Mouse (Mus musculus) kidney, embryonic 16.5 days (tissue): ENCODE measurements at regions not wholly inside any gene's neighbourhood (a gene's known extent, or its start where the extent isn't known, plus 50 kb on each side); places are given as distances from the start of the nearest gene placed in this dataset.
A peak's percentile ranks its signal among the peaks of the same experiment; 100 is the strongest.

Experiments used
- ATAC-seq: fragments of 200-750 bp; cut with Nextera tagmentation; 2 replicates; pipeline ENCODE4 v1.8.0; 2017; ENCODE audit warnings: moderate TSS enrichment; ENCODE audit not compliant: low FRiP score, low TSS enrichment
- H3K27ac ChIP-seq: fragments of 300-500 bp; sonication (generic); 2 replicates; pipeline ENCODE4 v1.5.1; 2014; ENCODE audit warnings: low read length
- H3K27me3 ChIP-seq: fragments of 300-500 bp; sonication (generic); 2 replicates; pipeline ENCODE4 v1.6.1; 2014; ENCODE audit warnings: low read length, control low read depth, mixed read lengths; ENCODE audit not compliant: insufficient read depth
- H3K36me3 ChIP-seq: fragments of 300-500 bp; sonication (generic); 2 replicates; pipeline ENCODE4 v1.6.1; 2014; ENCODE audit warnings: low read length, control low read depth, mixed read lengths; ENCODE audit not compliant: insufficient read depth
- H3K4me1 ChIP-seq: fragments of 300-500 bp; sonication (generic); 2 replicates; pipeline ENCODE4 v1.6.1; 2014; ENCODE audit warnings: low read length, control low read depth, mixed read lengths; ENCODE audit not compliant: insufficient read depth
- H3K4me2 ChIP-seq: fragments of 300-500 bp; sonication (generic); replicated peaks from 2 replicates; pipeline ENCODE4 v1.6.1; 2014; ENCODE audit warnings: low read depth, low read length
- H3K4me3 ChIP-seq: fragments of 300-500 bp; sonication (generic); 2 replicates; pipeline ENCODE4 v1.5.1; 2014; ENCODE audit warnings: mild to moderate bottlenecking, low read length
- H3K9ac ChIP-seq: fragments of 300-500 bp; sonication (generic); replicated peaks from 2 replicates; pipeline ENCODE4 v1.6.1; 2014; ENCODE audit warnings: low read length
- H3K9me3 ChIP-seq: fragments of 300-500 bp; sonication (generic); 2 replicates; pipeline ENCODE4 v1.6.1; 2016; ENCODE audit warnings: low read length, control low read depth
- WGBS: fragments of 180-500 bp; shearing (Covaris S2); extraction: QIAGEN DNeasy Blood & Tissue Kit; methylation state at CpG from one replicate; pipeline ENCODE4 v1.1.7; 2014; 5-methylcytosine and 5-hydroxymethylcytosine counted together

- 76% methylated on average over 4 of the region's 4 CpGs for WGBS
- Histone ChIP-seq H3K4me1 (no peaks in the 10 kb centered on the region), H3K27ac (no peak overlapping the region), H3K27me3 (no peaks in the 10 kb centered on the region), H3K9me3 (no peaks in the 10 kb centered on the region), H3K36me3 (no peaks in the 10 kb centered on the region), H3K4me2 (no peak overlapping the region), H3K9ac (no peak overlapping the region), H3K4me3 (no peak overlapping the region)
- no peak for ATAC-seq
These were observed 156.5 kb downstream of the Emp1 start for GRCm38 (mm10) chr6:135518710-135519437.

GRCm38 (mm10) chr6:135519438-135519803 is 157.1 kb downstream of the Emp1 start:
- no peak overlapping the region for H3K4me3 ChIP-seq
- H3K36me3 ChIP-seq, result no peaks in the 10 kb centered on the region
- no peak overlapping the region for H3K27ac ChIP-seq
- WGBS, result 71% methylated on average over 2 of the region's 2 CpGs
- no peak overlapping the region for H3K9ac ChIP-seq
- no peaks in the 10 kb centered on the region for H3K9me3 ChIP-seq
- H3K4me1 ChIP-seq, result no peaks in the 10 kb centered on the region
- no peaks in the 10 kb centered on the region for H3K27me3 ChIP-seq
- ATAC-seq, result no peak
- H3K4me2 ChIP-seq, result no peak overlapping the region

- no peaks in the 10 kb centered on the region for H3K9me3 ChIP-seq
- WGBS, result 60% methylated on average over 2 of the region's 2 CpGs
- no peak overlapping the region for H3K27ac ChIP-seq
- H3K36me3 ChIP-seq, result no peaks in the 10 kb centered on the region
- H3K4me1 ChIP-seq, result 0 out of 2 replicates have a peak, but pooled peaks cover 5% of the 10 kb centered on the region
- no peaks in the 10 kb centered on the region for H3K27me3 ChIP-seq
- no peak for ATAC-seq
- H3K4me2 ChIP-seq, result no peak overlapping the region
- H3K4me3 ChIP-seq, result no peak overlapping the region
- H3K9ac ChIP-seq, result no peak overlapping the region
These were observed 158.5 kb downstream of the Emp1 start for GRCm38 (mm10) chr6:135520868-135521267.

DNA sequence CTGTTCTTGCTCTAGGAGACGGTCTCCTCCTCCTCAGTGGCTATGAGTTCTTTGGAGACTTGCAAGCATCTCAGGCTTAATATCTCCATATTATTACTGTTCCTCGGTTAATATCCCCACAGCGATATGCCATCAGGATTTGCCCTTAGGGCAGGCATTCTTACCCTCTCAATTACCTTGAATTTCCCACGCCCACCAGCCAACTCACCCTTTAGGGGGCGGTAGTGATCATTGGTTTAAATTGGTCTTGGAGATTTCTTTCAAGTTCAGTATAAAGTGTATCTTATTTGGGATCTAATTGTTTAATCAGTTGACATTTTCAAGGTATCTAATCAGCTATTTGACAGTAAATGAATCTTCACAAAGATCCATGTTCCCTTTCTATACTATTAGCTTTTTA is 162.5 kb downstream of the Emp1 start:
- Histone ChIP-seq H3K4me3 (no peak overlapping the region), H3K27me3 (no peaks in the 10 kb centered on the region), H3K27ac (no peak overlapping the region), H3K9me3 (no peaks in the 10 kb centered on the region), H3K4me1 (0 out of 2 replicates have a peak, but pooled peaks cover 7% of the 10 kb centered on the region), H3K36me3 (no peaks in the 10 kb centered on the region), H3K4me2 (no peak overlapping the region), H3K9ac (no peak overlapping the region)
- no peak for ATAC-seq
- WGBS, result 69% methylated on average over 5 of the region's 5 CpGs

DNA sequence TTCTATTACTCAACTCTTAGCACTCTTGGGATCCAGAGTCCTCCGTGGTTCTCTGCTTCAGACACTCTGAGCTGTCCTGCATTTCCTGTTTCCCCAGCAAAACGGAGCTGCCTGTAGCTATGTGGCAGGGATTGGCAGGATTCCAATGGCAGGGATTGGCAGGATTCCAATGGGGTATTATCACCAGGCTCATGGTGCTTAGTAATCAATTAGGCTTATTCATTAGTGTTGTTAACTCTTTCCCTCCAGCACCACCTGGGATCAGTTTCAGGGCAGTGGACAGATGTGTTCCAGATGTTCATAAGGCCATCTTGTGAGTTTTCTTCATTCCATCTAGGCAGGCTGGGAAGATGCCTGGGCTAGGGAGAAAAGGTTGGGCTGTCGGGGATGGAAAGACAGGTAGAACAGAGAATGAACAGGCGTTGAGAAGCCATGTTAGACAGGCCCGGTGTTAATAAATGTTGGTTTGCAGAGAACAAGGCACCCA is 163.5 kb downstream of the Emp1 start:
- H3K27me3 ChIP-seq, result no peaks in the 10 kb centered on the region
- 53% methylated on average over 5 of the region's 5 CpGs for WGBS
- no peaks in the 10 kb centered on the region for H3K36me3 ChIP-seq
- no peaks in the 10 kb centered on the region for H3K9me3 ChIP-seq
- 0 out of 2 replicates have a peak, but pooled peaks cover 7% of the 10 kb centered on the region for H3K4me1 ChIP-seq
- no peak overlapping the region for H3K4me2 ChIP-seq
- no peak overlapping the region for H3K4me3 ChIP-seq
- no peak overlapping the region for H3K9ac ChIP-seq
- 0 out of 2 replicates have a peak, but pooled peaks have one; percentile 57 for ATAC-seq
- no peak overlapping the region for H3K27ac ChIP-seq

- Histone ChIP-seq H3K36me3 (no peaks in the 10 kb centered on the region), H3K27me3 (no peaks in the 10 kb centered on the region), H3K4me2 (no peak overlapping the region), H3K4me3 (no peak overlapping the region), H3K9ac (no peak overlapping the region), H3K27ac (no peak overlapping the region), H3K9me3 (no peaks in the 10 kb centered on the region), H3K4me1 (0 out of 2 replicates have a peak, but pooled peaks cover 7% of the 10 kb centered on the region)
- 88% methylated on average over 24 of the region's 24 CpGs for WGBS
- ATAC-seq, result no peak; the same call in 1 of the 2 replicates
These were observed 164.3 kb downstream of the Emp1 start for GRCm38 (mm10) chr6:135526460-135527160.

DNA sequence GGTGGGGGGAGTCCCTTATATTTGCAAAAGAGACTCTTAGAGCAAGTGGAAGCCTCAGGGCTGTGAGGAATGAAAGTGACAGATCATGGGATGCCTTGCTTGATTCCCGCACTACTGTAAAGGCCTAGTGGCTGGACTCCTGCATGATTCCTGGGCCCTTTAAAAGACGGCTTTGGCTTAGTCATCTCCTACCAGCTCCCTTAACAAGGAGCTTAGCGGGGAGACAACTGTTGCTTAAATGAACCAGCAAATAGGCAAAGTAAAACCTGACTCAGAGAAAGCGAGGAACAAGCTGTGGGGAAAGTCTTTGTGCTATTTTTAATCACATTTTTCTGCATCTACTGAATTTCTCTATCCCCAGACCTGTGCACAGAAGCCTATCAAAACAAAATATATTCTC is 165.5 kb downstream of the Emp1 start:
- H3K9ac ChIP-seq, result no peak overlapping the region
- no peak for ATAC-seq
- 0 out of 2 replicates have a peak, but pooled peaks cover 7% of the 10 kb centered on the region for H3K4me1 ChIP-seq
- no peak overlapping the region for H3K4me2 ChIP-seq
- H3K27me3 ChIP-seq, result no peaks in the 10 kb centered on the region
- H3K36me3 ChIP-seq, result no peaks in the 10 kb centered on the region
- WGBS, result 87% methylated on average over 4 of the region's 4 CpGs
- H3K4me3 ChIP-seq, result no peak overlapping the region
- H3K9me3 ChIP-seq, result no peaks in the 10 kb centered on the region
- no peak overlapping the region for H3K27ac ChIP-seq

- 45% methylated on average over 9 of the region's 9 CpGs for WGBS
- ATAC-seq, result no peak
- H3K27me3 ChIP-seq, result no peaks in the 10 kb centered on the region
- no peaks in the 10 kb centered on the region for H3K9me3 ChIP-seq
- H3K4me3 ChIP-seq, result no peak overlapping the region
- H3K9ac ChIP-seq, result no peak overlapping the region
- no peaks in the 10 kb centered on the region for H3K4me1 ChIP-seq
- H3K36me3 ChIP-seq, result no peaks in the 10 kb centered on the region
- H3K27ac ChIP-seq, result no peak overlapping the region
- no peak overlapping the region for H3K4me2 ChIP-seq
These were observed 177.7 kb downstream of the Emp1 start for GRCm38 (mm10) chr6:135539791-135540646.

DNA sequence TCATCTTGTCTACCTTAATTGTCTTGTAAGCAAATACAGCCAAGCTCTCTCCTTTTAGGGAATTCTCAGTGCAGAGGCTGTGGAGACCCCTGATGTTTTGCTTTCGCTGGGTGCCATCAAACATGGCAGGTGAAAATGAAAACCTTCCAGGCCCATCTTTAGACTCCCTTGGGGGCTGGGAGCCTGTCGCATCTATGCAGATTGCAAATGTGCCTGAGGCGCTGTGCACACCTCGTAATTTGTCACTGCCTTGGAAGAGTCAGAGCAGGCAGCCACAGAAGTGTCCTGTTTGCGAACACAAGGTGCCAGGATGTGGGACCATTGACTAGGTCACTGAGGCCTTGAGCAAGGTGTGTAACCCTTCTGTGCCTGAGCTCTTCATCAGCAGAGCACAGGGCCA is 179.2 kb downstream of the Emp1 start:
- H3K9me3 ChIP-seq, result no peaks in the 10 kb centered on the region
- no peaks in the 10 kb centered on the region for H3K36me3 ChIP-seq
- no peak overlapping the region for H3K4me2 ChIP-seq
- no peak for ATAC-seq
- no peak overlapping the region for H3K4me3 ChIP-seq
- no peak overlapping the region for H3K27ac ChIP-seq
- H3K4me1 ChIP-seq, result no peaks in the 10 kb centered on the region
- whole genome bisulfite sequencing, result 70% methylated on average over 5 of the region's 5 CpGs
- H3K9ac ChIP-seq, result no peak overlapping the region
- H3K27me3 ChIP-seq, result no peaks in the 10 kb centered on the region
